Mouse (Mus musculus) olfactory bulb, adult 2 months (tissue): ENCODE measurements around the gene Frmd4a.

Experiments used
- CTCF ChIP-seq: fragments of 200-500 bp; IDR thresholded peaks from 2 replicates; pipeline ENCODE4 v1.5.1; 2012; ENCODE audit warnings: low read depth, mild to moderate bottlenecking, low read length, moderate library complexity; ENCODE audit not compliant: insufficient read depth
- POLR2A ChIP-seq: fragments of 200-500 bp; IDR thresholded peaks from 2 replicates; pipeline ENCODE4 v1.6.1; 2012; ENCODE audit warnings: mild to moderate bottlenecking, low read depth, low read length, moderate library complexity; ENCODE audit not compliant: insufficient read depth

DNA sequence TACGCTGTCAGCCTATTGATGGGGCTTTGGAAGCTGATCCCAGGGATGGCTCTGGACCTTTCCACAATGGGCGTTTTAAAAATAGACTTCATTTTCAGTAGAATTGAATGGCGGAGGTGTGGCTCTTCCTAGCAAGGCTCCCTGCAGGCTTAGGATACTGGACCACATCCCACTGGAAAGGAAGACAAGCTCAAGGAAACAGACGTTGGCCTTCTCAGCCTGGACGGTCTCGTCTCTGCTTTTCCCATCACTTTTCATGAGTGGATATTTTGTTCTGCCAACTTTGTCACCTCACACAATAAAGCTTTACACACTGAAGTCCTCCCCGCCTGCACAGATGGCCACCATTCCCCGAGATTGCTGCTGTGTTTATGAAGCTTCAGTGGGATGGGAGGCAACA lies 417.5 kb downstream of the Frmd4a start:
- no peak for TF ChIP-seq POLR2A
- no peak for TF ChIP-seq CTCF
